Mouse (Mus musculus) liver, embryonic 15.5 days (tissue): Measurements from ENCODE around the gene Vstm2l. TPM values are rescaled to one million over a fixed set of nuclear protein-coding genes. Genes with fewer than 3 reads are reported as not detected.

Source experiments
- polyA plus RNA-seq: library from polyadenylated mRNA; unstranded; fragments of >200 nt; fragmentation: Nextera tagmentation; extraction: Ambion mirVana; gene quantifications from 2 replicates; pipeline ENCODE4 v1.2.1, GENCODE M21; 2015

Gene Vstm2l
- polyA plus RNA-seq, 1 experiment from 2014 or later = not detected

Other genes with a start within 250 kb of the Vstm2l start
- 20.7 and 20.8 TPM in 2 replicates for gene Ctnnbl1, start 177.3 kb upstream of the Vstm2l start, polyA plus RNA-seq
- 12.0 and 12.2 TPM in 2 replicates for gene Tti1, start 113.8 kb downstream of the Vstm2l start, polyA plus RNA-seq
- 27.5 and 28.6 TPM in 2 replicates for gene Rprd1b, start 113.8 kb downstream of the Vstm2l start, polyA plus RNA-seq
- 67.7 and 77.8 TPM in 2 replicates for gene Tgm2, start 231.8 kb downstream of the Vstm2l start, polyA plus RNA-seq